Mouse (Mus musculus) E14TG2a.4 (cell line): ENCODE data around the gene Rtn4.
"Not testable (repeated sequence)": the region's sequence is repeated elsewhere in the genome, so short reads cannot be mapped to it uniquely, and the experiment has no call there.

Experiments
- H3K27me3 ChIP-seq: 2 replicates; pipeline ENCODE4 v1.6.1; 2014; ENCODE audit warnings: low read length, control low read depth; ENCODE audit not compliant: insufficient read depth
- H3K36me3 ChIP-seq: 2 replicates; pipeline ENCODE4 v1.6.1; 2014; ENCODE audit warnings: low read length, control low read depth; ENCODE audit not compliant: insufficient read depth
- H3K4me1 ChIP-seq: replicated peaks from 2 replicates; pipeline ENCODE4 v1.6.1; 2014; ENCODE audit warnings: low read depth, low read length, control low read depth
- H3K4me3 ChIP-seq: replicated peaks from 2 replicates; pipeline ENCODE4 v1.5.1; 2014; ENCODE audit warnings: mild to moderate bottlenecking, low read length
- H3K9me3 ChIP-seq: 2 replicates; pipeline ENCODE4 v1.6.1; 2014; ENCODE audit warnings: low read length, control low read depth
- CTCF ChIP-seq: conservative IDR thresholded peaks from 2 replicates; pipeline ENCODE4 v1.5.1; 2014; ENCODE audit warnings: low read length
- NANOG ChIP-seq: IDR thresholded peaks from 2 replicates; pipeline ENCODE4 v1.6.1; 2014; ENCODE audit warnings: borderline replicate concordance, low read length, mixed read lengths
- POU5F1 ChIP-seq: IDR thresholded peaks from 2 replicates; pipeline ENCODE4 v1.6.1; 2014; ENCODE audit warnings: low read length, borderline replicate concordance

The Rtn4 gene

DNA sequence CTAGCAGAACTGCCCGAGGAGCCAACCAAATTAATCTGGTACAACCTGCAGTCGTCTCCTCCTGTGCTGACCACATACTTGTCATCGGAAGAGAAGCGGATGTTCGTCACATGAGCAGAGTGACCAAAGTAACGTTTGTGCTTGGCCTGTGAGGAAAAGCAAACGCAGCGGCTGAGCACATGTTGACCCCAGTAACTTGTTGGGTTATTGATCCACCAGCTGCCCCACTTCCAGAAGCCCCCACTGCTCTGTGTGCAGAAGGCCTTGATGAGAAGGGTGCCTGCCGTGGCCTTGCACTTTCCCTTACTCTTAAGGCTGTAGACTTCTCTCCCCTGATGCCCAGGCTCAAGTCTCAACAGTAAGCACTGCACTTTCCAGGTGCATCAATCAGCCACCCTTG lies 53.5 kb downstream of the Rtn4 start:
- H3K4me3 ChIP-seq: no peak overlapping the region
- H3K9me3 ChIP-seq: no peaks in the 10 kb centered on the region
- no peaks in the 10 kb centered on the region for H3K27me3 ChIP-seq
- peaks cover 73% of the 10 kb centered on the region for H3K4me1 ChIP-seq
- TF ChIP-seq CTCF (no peak), NANOG (no peak), POU5F1 (no peak)
- peaks cover 72% of the 10 kb centered on the region for H3K36me3 ChIP-seq

DNA sequence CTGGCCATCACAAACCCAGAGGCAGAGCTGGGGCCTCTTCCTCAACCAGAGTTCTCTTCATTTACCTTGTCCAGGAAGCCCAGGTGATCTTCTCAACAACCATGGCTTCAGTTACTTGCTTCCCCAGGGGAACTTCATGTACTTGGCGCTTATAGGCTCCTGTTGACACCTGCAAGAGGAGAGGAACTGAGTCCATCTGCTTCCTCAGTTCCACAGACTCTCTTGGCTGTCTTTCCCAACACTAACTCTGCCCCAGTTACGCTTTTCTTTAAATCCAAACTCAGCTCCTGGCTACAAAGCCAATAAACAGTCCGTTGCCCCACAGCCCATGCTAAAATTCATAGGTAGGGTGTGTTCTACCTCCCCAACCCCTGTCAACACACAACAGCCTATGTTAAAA lies 54.6 kb downstream of the Rtn4 start:
- no peak for TF ChIP-seq POU5F1
- Histone ChIP-seq H3K27me3 (no peaks in the 10 kb centered on the region), H3K4me1 (peaks cover 72% of the 10 kb centered on the region), H3K36me3 (peaks cover 61% of the 10 kb centered on the region), H3K9me3 (no peaks in the 10 kb centered on the region), H3K4me3 (no peak overlapping the region)

DNA sequence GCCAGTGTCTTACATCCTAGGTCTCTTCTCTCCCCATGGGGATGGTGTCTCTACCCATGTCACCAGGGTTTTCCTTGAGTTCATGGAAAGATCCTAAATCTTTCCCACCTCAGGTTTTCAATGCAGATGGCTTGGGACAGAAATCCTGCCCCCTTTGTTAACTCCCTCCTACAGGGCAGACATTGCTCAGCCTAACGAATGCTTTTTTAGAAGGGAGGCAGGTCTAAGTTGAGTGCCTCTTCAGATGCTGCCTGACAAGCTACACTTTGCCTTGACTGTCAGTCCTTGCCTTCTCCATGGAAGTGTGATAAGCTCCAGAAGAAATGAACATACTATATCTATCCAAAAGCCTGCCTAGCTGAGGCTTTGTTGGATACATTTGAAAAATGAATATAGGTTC lies 55.1 kb downstream of the Rtn4 start:
- Histone ChIP-seq H3K36me3 (peaks cover 56% of the 10 kb centered on the region), H3K4me1 (peaks cover 72% of the 10 kb centered on the region), H3K27me3 (no peaks in the 10 kb centered on the region), H3K9me3 (no peaks in the 10 kb centered on the region), H3K4me3 (no peak overlapping the region)
- no peak for TF ChIP-seq NANOG
- no peak for TF ChIP-seq POU5F1
- TF ChIP-seq CTCF: no peak

- TF ChIP-seq NANOG (peak; percentile 22; the same call in 1 of the 2 replicates), CTCF (no peak), POU5F1 (peak; percentile 75)
- H3K27me3 ChIP-seq: no peaks in the 10 kb centered on the region
- H3K36me3 ChIP-seq: peaks cover 47% of the 10 kb centered on the region
- no peaks in the 10 kb centered on the region for H3K9me3 ChIP-seq
- H3K4me3 ChIP-seq: peak overlapping the region; percentile 21; the same call in 1 of the 2 replicates
- H3K4me1 ChIP-seq: peaks cover 72% of the 10 kb centered on the region
Observed at GRCm38 (mm10) chr11:29748750-29749467, 56.2 kb downstream of the Rtn4 start.

- TF ChIP-seq NANOG (no peak), POU5F1 (no peak), CTCF (no peak)
- Histone ChIP-seq H3K9me3 (no peaks in the 10 kb centered on the region), H3K4me1 (peaks cover 70% of the 10 kb centered on the region), H3K36me3 (peaks cover 41% of the 10 kb centered on the region), H3K27me3 (no peaks in the 10 kb centered on the region), H3K4me3 (no peak overlapping the region)
Observed at GRCm38 (mm10) chr11:29749468-29749829, 56.7 kb downstream of the Rtn4 start.

GRCm38 (mm10) chr11:29751013-29751412 lies 58.3 kb downstream of the Rtn4 start:
- peaks cover 54% of the 10 kb centered on the region for H3K4me1 ChIP-seq
- no peaks in the 10 kb centered on the region for H3K9me3 ChIP-seq
- H3K4me3 ChIP-seq: no peak overlapping the region
- TF ChIP-seq NANOG: no peak
- no peak for TF ChIP-seq POU5F1
- TF ChIP-seq CTCF: no peak
- peaks cover 26% of the 10 kb centered on the region for H3K36me3 ChIP-seq
- H3K27me3 ChIP-seq: no peaks in the 10 kb centered on the region

DNA sequence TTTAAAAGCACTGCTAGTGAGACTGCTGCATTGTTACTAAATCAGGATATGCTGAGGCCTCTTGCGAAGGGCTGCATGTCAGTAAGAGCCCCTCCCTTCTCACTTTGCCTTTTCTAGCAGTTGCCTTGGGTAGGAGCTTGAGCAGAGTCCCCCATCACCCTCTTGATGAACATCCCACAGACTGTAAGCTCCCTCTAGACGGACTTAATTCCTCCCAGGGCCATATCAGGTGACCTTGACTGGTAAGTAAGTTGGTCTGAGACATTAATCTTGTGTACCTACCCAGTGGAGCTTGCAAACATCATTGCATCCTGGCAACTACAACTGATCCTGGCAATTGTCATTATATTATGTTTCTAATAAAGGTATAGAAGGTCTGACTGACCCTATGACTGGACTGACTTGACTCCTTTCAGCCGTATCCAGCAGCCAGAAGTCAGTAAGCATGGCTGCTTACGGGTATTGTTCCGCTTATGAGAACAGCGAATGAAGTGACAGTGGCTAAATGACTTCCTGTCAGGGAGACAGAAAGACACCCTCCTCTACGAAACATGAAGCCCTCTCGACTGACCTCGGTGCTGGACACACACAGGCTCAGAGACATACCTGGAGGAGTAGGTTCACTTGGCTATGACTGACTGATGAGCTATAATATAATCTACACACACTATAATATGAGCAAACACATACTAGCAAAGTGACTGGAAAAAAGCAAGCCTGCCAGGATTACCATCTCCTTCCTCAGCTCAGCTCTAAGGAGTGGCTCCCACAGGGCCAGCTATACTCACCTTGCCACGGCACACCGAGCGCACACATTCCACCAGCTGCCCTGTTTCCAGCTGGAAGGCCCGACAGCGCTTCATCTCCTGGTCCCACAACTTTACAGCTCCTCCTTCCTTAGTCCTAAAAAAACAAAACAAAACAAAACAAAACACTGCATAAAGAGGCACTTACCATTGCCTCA lies 59.2 kb downstream of the Rtn4 start:
- TF ChIP-seq CTCF (no peak), POU5F1 (no peak), NANOG (no peak)
- H3K27me3 ChIP-seq: no peaks in the 10 kb centered on the region
- no peak overlapping the region for H3K4me3 ChIP-seq

GRCm38 (mm10) chr11:29756007-29756406 lies 63.3 kb downstream of the Rtn4 start:
- peaks cover 14% of the 10 kb centered on the region for H3K4me1 ChIP-seq
- H3K27me3 ChIP-seq, H3K36me3 ChIP-seq, H3K9me3 ChIP-seq, H3K4me3 ChIP-seq: not testable (repeated sequence)

More for the DNA sequence above, 59.2 kb downstream of the Rtn4 start:
- Histone ChIP-seq H3K9me3 (no peaks in the 10 kb centered on the region), H3K36me3 (peaks cover 17% of the 10 kb centered on the region), H3K4me1 (peaks cover 45% of the 10 kb centered on the region)

- H3K4me3 ChIP-seq: no peak overlapping the region
- H3K27me3 ChIP-seq: no peaks in the 10 kb centered on the region
- H3K36me3 ChIP-seq: no peaks in the 10 kb centered on the region
- no peaks in the 10 kb centered on the region for H3K9me3 ChIP-seq
- no peak for TF ChIP-seq POU5F1
- TF ChIP-seq CTCF: no peak
- TF ChIP-seq NANOG: no peak
- H3K4me1 ChIP-seq: no peaks in the 10 kb centered on the region
Observed at GRCm38 (mm10) chr11:29758617-29759016, 65.9 kb downstream of the Rtn4 start.
